ENCODE assay signal across 7 mouse cellular contexts in genomic region chr7:110627486-110628272, GRCm38 (mm10). TPM values are rescaled to one million over a fixed set of nuclear protein-coding genes. Genes with fewer than 3 reads are reported as not detected.
A peak's percentile ranks its signal among the peaks of the same experiment; 100 is the strongest.
DNase-seq lines count a peak whose midpoint lies in the region; ATAC-seq lines count a peak whose summit lies in the region.

Gene Adm (plus strand): TSS chr7:110627661.

- H3K27me3 ChIP-seq in intestine, embryonic 16.5 days (replicated peaks; ENCODE audit: control insufficient read depth, insufficient read depth, low read length): peaks cover 13% of the 10 kb centered on the region; the same call in 1 of the 2 replicates
- H3K27me3 ChIP-seq in liver, embryonic 11.5 days (replicated peaks; ENCODE audit: control insufficient read depth, insufficient read depth, low read length): peaks cover 91% of the 10 kb centered on the region
- peaks cover 13% of the 10 kb centered on the region; the same call in 1 of the 2 replicates for H3K27me3 ChIP-seq in stomach, embryonic 16.5 days (ENCODE audit: control insufficient read depth, insufficient read depth, low read length)

- peak; percentile 89 for DNase-seq in adrenal gland, postnatal 10 days
- peak; percentile 86 for DNase-seq in embryo, embryonic 10.5 days (ENCODE audit: low spot score)
- DNase-seq in heart, adult 11 months: peak; percentile 99
- peak; percentile 70 for DNase-seq in liver, embryonic 11.5 days (ENCODE audit: low spot score)
- DNase-seq in naive thymus-derived CD4-positive, alpha-beta T cell, adult 2 months (ENCODE audit: low read depth): peak; percentile 73

- peak within 1 kb of the TSS; percentile 63 for H3K4me3 ChIP-seq in intestine, embryonic 16.5 days (ENCODE audit: low read length)
- H3K4me3 ChIP-seq in liver, embryonic 11.5 days (ENCODE audit: low read depth, low read length): peak within 1 kb of the TSS; percentile 46
- H3K4me3 ChIP-seq in stomach, embryonic 16.5 days (replicated peaks; ENCODE audit: low read length): peak within 1 kb of the TSS; percentile 54

- H3K9ac ChIP-seq in intestine, embryonic 16.5 days (ENCODE audit: low read depth, low read length): peak within 1 kb of the TSS; percentile 69
- H3K9ac ChIP-seq in liver, embryonic 11.5 days (ENCODE audit: low read depth, low read length): no peak within 1 kb of the TSS; the same call in 1 of the 2 replicates
- H3K9ac ChIP-seq in stomach, embryonic 16.5 days (ENCODE audit: low read length): peak within 1 kb of the TSS; percentile 71

- peaks cover 34% of the 10 kb centered on the region for H3K4me1 ChIP-seq in intestine, embryonic 16.5 days (ENCODE audit: control insufficient read depth, insufficient read depth, low read length)
- peaks cover 4% of the 10 kb centered on the region; the same call in 1 of the 2 replicates for H3K4me1 ChIP-seq in liver, embryonic 11.5 days (replicated peaks; ENCODE audit: control insufficient read depth, insufficient read depth, low read length)
- H3K4me1 ChIP-seq in stomach, embryonic 16.5 days (ENCODE audit: control insufficient read depth, insufficient read depth, low read length): peaks cover 13% of the 10 kb centered on the region

- under 1% methylated on average over 30 of the region's 30 CpGs for WGBS in intestine, embryonic 16.5 days
- WGBS in liver, embryonic 11.5 days: 1% methylated on average over 30 of the region's 30 CpGs
- WGBS in stomach, embryonic 16.5 days: 1% methylated on average over 30 of the region's 30 CpGs

- no peaks in the 10 kb centered on the region for H3K9me3 ChIP-seq in intestine, embryonic 16.5 days (ENCODE audit: control insufficient read depth, low read length)
- no peaks in the 10 kb centered on the region for H3K9me3 ChIP-seq in liver, embryonic 11.5 days (ENCODE audit: control insufficient read depth, low read length)
- H3K9me3 ChIP-seq in stomach, embryonic 16.5 days (replicated peaks; ENCODE audit: control insufficient read depth, low read length): no peaks in the 10 kb centered on the region

- H3K36me3 ChIP-seq in intestine, embryonic 16.5 days (ENCODE audit: control insufficient read depth, insufficient read depth, low read length): no peaks in the 10 kb centered on the region
- no peaks in the 10 kb centered on the region for H3K36me3 ChIP-seq in liver, embryonic 11.5 days (ENCODE audit: control insufficient read depth, insufficient read depth, low read length)
- H3K36me3 ChIP-seq in stomach, embryonic 16.5 days (ENCODE audit: control insufficient read depth, insufficient read depth, low read length): no peaks in the 10 kb centered on the region

- no peak within 1 kb of the TSS for H3K27ac ChIP-seq in intestine, embryonic 16.5 days (ENCODE audit: low read length)
- no peak within 1 kb of the TSS for H3K27ac ChIP-seq in liver, embryonic 11.5 days (ENCODE audit: low read depth, low read length)
- H3K27ac ChIP-seq in stomach, embryonic 16.5 days (ENCODE audit: low read length): no peak within 1 kb of the TSS

- peak; percentile 63 for ATAC-seq in intestine, embryonic 16.5 days
- ATAC-seq in liver, embryonic 11.5 days (replicated peaks; ENCODE audit: low FRiP score): no peak
- peak; percentile 58; the same call in 1 of the 2 replicates for ATAC-seq in stomach, embryonic 16.5 days (ENCODE audit: insufficient read depth, low FRiP score)

- H3K4me2 ChIP-seq in intestine, embryonic 16.5 days (ENCODE audit: low read depth, low read length): peak within 1 kb of the TSS; percentile 97
- H3K4me2 ChIP-seq in liver, embryonic 11.5 days: peak within 1 kb of the TSS; percentile 68
- H3K4me2 ChIP-seq in stomach, embryonic 16.5 days (ENCODE audit: low read depth, low read length): peak within 1 kb of the TSS; percentile 86

RNA-seq across cellular contexts. Expression of gene Adm, which starts in this region (rescaled TPM):
- 10 to 100 TPM; 18.0 to 18.4 TPM for total RNA-seq in adrenal gland, postnatal 10 days (2021)
- polyA plus RNA-seq in intestine, embryonic 16.5 days (2015; fragmentation: Nextera tagmentation; extraction: Ambion mirVana): 5.4 and 5.8 TPM in 2 replicates
- polyA plus RNA-seq in liver, embryonic 11.5 days (2014; fragmentation: Nextera tagmentation; extraction: Ambion mirVana): 8.8 and 10.6 TPM in 2 replicates
- polyA plus RNA-seq in stomach, embryonic 16.5 days (2015; fragmentation: Nextera tagmentation; extraction: Ambion mirVana): 4.1 and 4.6 TPM in 2 replicates
